ENCODE assay signal across 9 mouse cellular contexts in genomic region chr7:136294445-136294844, GRCm38 (mm10).
A peak's percentile ranks its signal among the peaks of the same experiment; 100 is the strongest.
DNase-seq lines count a peak whose midpoint lies in the region; ATAC-seq lines count a peak whose summit lies in the region.
"Had no signal": no experiment of that assay in that cellular context is flagged by ENCODE, and none has a peak within 500 bp of the region (broad histone marks: within the 10 kb centered on the region; RNA-seq: fewer than 3 reads in every experiment).

No protein-coding gene starts in this region.

- peak; percentile 33 for DNase-seq in hindbrain, embryonic 10.5 days (ENCODE audit: low spot score)
- DNase-seq in thymus, postnatal 0 days (ENCODE audit: low spot score): peak; percentile 18
- DNase-seq in thymus, adult 18-20 months: no peak
- DNase-seq in urinary bladder, postnatal 4 days (ENCODE audit: low spot score in 2 of 2): no peak
- no peak for DNase-seq in frontal cortex, postnatal 25 days (ENCODE audit: low spot score in 2 of 2)
- DNase-seq in spleen, adult 18-20 months: no peak

- no peaks in the 10 kb centered on the region for H3K9me3 ChIP-seq in hindbrain, embryonic 10.5 days
- H3K9me3 ChIP-seq in hindbrain, embryonic 16.5 days (ENCODE audit: control insufficient read depth, low read length): no peaks in the 10 kb centered on the region

- H3K36me3 ChIP-seq in hindbrain, embryonic 10.5 days: no peaks in the 10 kb centered on the region
- no peaks in the 10 kb centered on the region for H3K36me3 ChIP-seq in hindbrain, embryonic 16.5 days (ENCODE audit: control insufficient read depth, insufficient read depth, low read length)

- no peak overlapping the region for H3K9ac ChIP-seq in hindbrain, embryonic 16.5 days (ENCODE audit: low read depth, low read length)

- no peaks in the 10 kb centered on the region for H3K4me1 ChIP-seq in hindbrain, embryonic 10.5 days (replicated peaks)
- H3K4me1 ChIP-seq in hindbrain, embryonic 16.5 days (ENCODE audit: control insufficient read depth, insufficient read depth, low read depth, low read length): no peaks in the 10 kb centered on the region

- H3K4me3 ChIP-seq in hindbrain, embryonic 10.5 days: no peak overlapping the region
- no peak overlapping the region for H3K4me3 ChIP-seq in hindbrain, embryonic 16.5 days (ENCODE audit: low read length)

- no peaks in the 10 kb centered on the region for H3K27me3 ChIP-seq in hindbrain, embryonic 10.5 days (ENCODE audit: insufficient read depth, poor library complexity, severe bottlenecking)
- H3K27me3 ChIP-seq in hindbrain, embryonic 16.5 days (replicated peaks; ENCODE audit: control insufficient read depth, insufficient read depth, low read length): no peaks in the 10 kb centered on the region

- H3K27ac ChIP-seq in hindbrain, embryonic 10.5 days: no peak overlapping the region
- H3K27ac ChIP-seq in hindbrain, embryonic 16.5 days (ENCODE audit: low read depth, low read length): no peak overlapping the region

- no peak for ATAC-seq in hindbrain, embryonic 16.5 days
- ATAC-seq in granulocyte monocyte progenitor cell, adult 5-6 weeks (replicated peaks; ENCODE audit: poor library complexity, severe bottlenecking): peak; percentile 50
- ATAC-seq: activated CD4-positive, CD25-positive, alpha-beta regulatory T cell, adult 4 months had no signal

- WGBS in hindbrain, embryonic 10.5 days: 49% methylated on average over 4 of the region's 4 CpGs
- WGBS in hindbrain, embryonic 16.5 days: 44% methylated on average over 4 of the region's 4 CpGs

- no peak overlapping the region for H3K4me2 ChIP-seq in hindbrain, embryonic 16.5 days (ENCODE audit: low read length)

Comparison
In these comparisons a context has a peak if more than half of its experiments do, and no peak if none do; other contexts are left out.
1. DNase-seq: peak in hindbrain, embryonic 10.5 days (single experiment) and thymus, postnatal 0 days (single experiment); none in thymus, adult 18-20 months (0 of 2), urinary bladder, postnatal 4 days (0 of 2), frontal cortex, postnatal 25 days (0 of 2) and spleen, adult 18-20 months (0 of 2).